Mouse (Mus musculus) G1E (cell line): Measurements from ENCODE around the gene Ucma.

Experiments used
- CTCF ChIP-seq: IDR thresholded peaks from 2 replicates; pipeline ENCODE4 v1.5.1; 2012; ENCODE audit warnings: low read depth, low read length, inconsistent platforms, mixed read lengths
- GATA1 ChIP-seq: IDR thresholded peaks from 2 replicates; pipeline ENCODE4 v1.6.1; 2012; ENCODE audit warnings: borderline replicate concordance, low read length, inconsistent platforms, mixed read lengths
- GATA2 ChIP-seq: IDR thresholded peaks from 2 replicates; pipeline ENCODE4 v1.6.1; 2012; ENCODE audit warnings: low read depth, low read length, inconsistent platforms, borderline replicate concordance
- TAL1 ChIP-seq: conservative IDR thresholded peaks from 2 replicates; pipeline ENCODE4 v1.6.1; 2012; ENCODE audit warnings: low read depth, low read length, inconsistent platforms, mixed read lengths

DNA sequence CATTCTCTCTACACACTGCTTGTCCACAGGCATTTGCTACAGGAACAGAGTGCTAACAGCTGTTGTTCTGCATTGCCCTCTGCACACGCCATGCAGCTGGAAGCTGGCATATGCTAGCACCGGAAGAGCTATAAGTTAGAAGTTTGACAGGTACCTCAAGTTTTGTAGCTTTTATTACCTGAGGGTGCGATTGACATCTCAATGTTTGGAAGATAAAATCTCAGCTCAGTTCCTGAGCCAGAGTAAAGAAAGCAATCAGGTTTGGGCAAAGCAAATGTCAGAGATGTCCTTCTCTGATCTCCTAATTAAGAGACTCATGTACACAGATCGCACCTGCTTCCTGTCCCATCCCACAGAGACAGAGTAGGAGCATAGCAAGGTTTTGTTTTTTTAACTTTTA lies 10.9 kb downstream of the Ucma start:
- no peak for TF ChIP-seq CTCF
- no peak for TF ChIP-seq GATA1
- no peak for TF ChIP-seq TAL1
- no peak for TF ChIP-seq GATA2
